Mouse (Mus musculus) activated CD4-positive, CD25-positive, alpha-beta regulatory T cell, adult 4 months (primary cell): ENCODE measurements around the gene N4bp2. TPM values are rescaled to one million over a fixed set of nuclear protein-coding genes. Genes with fewer than 3 reads are reported as not detected.
"Not testable (repeated sequence)": the region's sequence is repeated elsewhere in the genome, so short reads cannot be mapped to it uniquely, and the experiment has no call there.

Source experiments
- ATAC-seq: one replicate; pipeline ENCODE4 v1.8.0; 2017
- polyA plus RNA-seq, 2 experiments: library from polyadenylated mRNA; unstranded; fragments of 100-300 nt; shearing (Covaris generic); gene quantifications; one replicate each; pipeline ENCODE4 v1.2.1; 2017

Gene N4bp2
- 10 to 100 TPM in 1 of 2 experiments, 1 to 10 TPM in 1; 7.8 to 15.6 TPM for polyA plus RNA-seq

DNA sequence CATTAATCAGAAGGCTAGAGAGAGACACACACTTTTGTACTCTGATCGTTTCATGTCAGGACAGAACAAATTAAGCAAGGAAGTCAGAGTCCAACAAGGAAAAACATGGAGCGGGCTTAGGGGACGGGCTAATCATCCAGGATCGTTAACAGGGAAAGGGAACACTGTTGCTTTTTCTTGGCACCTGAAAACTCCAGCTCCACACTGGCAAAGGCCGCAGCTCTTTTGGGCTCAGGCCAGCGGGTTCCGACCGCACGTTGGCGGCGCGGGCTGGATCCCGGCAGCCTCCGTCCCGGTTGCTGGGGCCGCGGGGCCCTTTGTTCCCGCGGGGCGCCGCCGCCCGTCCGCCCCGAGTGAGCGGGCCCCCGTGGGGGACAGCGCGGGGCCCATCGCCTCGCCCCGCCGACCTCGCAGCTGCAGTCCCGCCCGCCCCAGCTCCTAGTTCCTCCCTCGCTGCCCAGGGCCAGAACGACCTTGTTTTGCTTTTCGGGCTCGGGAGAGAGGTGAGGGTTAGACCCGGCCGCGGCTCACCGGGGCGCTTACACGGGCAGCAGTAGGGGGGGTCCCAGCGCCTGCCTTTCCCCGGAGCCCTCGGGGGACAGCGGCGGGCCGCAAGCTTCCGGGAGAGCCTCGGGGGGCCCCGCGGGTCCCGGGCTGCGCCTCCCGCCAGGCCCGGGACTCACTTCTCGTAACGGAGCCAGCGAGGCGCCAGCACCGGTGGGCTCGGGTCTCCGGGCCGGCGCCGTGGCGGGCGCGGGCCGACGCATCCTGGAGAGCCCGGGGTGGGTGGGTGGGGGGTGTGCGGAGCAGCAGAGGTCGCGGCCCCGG is at the start of gene N4bp2:
TSS of gene N4bp2 (plus strand) at position 434 of the 828 bp plus-strand sequence.
- no peak for ATAC-seq

DNA sequence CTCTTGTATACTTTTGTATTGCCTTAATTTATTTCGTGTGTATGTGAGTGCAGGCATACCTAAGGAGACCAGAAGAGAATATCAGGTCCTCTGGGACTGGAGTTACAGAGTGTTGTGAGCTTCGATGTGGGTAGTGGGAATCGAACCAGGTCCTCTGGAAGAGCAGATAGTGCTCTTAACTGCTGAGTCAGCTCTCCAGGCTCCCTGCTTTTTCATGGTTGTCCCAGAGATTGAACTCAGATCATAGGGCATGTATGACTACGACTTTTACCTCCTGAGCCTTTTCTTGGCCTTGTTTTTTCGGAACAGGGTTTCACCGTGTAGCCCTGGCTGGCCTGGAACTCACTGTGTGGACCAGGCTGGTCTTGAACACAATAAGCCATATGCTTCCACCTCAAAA is 48.2 kb upstream of the N4bp2 start:
- ATAC-seq: no peak

DNA sequence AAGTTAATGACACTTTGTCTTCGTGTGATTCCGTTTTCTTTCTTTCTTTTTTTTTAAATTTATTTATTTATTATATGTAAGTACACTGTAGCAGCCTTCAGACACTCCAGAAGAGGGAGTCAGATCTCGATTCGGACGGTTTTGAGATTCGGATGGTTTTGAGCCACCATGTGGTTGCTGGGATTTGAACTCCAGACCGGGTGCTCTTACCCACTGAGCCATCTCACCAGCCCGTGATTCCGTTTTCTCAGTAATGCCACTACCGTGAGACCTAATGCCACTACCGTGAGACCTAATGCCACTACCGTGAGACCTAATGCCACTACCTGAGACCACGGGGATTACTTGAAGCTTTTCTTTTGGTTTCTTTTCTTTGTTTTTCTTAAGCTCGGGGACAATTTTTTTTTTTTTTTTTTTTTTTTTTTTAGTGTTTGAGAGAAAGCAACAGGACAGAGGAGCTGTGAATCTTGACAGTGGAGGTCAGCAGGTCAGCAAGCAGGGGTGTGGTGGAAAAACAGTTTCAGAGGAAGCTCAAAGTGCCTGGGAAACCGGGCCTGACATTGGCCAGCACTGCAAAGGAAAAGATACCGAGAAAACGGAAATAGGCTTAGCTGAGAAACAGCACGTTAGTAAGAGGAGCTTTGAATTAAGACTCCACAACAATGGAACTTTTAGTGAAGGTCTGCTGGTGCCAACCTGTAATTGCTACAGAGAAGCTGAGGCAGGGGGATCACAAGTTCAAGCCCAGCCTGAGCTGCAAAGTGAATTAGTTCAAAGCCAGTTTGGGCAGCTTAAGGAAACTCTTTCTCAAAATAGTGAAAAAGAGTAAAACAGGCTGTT is 46.0 kb upstream of the N4bp2 start:
- no peak for ATAC-seq

DNA sequence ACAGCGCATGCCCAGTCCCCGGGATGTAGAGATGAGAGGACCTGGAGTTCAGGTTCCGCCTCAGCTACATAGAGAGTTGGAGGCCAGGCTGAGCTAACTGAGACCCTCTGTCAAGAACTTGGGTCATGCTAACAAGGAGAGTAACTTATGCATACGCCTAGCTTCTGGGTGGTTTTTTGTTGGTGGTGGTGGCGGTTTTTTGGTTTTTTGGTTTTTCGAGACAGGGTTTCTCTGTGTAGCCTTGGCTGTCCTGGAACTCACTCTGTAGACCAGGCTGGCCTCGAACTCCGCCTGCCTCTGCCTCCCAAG is 45.5 kb upstream of the N4bp2 start:
- not testable (repeated sequence) for ATAC-seq

DNA sequence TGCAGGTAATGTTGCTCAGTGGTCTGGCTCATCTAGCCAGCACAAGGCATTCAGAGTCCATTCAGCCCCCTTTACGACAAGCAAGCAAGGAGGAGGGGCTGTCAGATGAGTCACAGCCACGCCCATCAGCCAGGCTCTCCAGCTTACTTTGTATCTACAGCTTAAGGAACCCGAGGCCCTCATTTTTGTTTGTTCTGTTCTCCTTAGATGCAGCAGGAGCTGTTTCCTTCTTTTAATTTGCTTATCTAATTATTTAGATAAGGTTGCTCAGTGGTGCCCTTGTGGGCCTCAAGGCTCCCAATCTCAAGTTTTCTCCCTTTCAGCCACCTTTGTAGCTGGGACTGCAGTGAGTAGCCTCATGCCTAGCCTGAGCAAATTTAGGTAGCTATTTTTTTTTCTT is 45.0 kb upstream of the N4bp2 start:
- no peak for ATAC-seq

DNA sequence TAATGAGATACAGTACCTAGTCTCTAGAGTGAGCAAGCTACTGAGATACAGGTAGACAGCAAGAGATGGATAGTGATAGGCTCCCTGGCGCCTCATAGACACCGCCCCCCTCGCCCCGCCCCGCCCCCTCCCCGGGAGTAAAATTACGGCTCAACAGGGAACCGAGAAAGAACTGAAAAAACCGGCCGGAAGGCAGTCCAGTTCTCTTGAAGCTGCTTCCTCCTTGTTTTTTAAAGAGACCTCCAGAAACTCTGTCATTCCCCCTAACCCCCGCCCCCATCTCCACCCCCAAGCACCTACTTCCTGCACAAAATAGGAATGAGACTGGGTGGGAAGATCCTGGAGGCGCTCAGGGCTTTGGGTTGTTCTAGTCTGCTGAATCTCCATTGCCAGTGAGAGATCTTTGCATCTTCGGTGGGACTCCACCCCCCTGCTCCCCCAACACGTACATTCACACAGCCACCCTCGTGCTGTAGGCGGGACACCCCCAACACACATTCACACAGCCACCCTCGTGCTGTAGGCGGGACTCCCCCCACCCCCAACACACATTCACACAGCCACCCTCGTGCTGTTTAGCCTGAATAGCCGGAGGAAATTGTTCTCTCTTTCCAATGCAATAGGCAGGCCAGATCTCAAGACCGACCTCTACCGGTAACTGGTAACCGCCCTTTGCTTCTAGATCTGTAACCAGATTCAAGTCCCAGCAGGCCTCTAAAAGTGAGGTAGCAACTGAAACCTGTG is 38.8 kb upstream of the N4bp2 start:
- peak; percentile 84 for ATAC-seq

DNA sequence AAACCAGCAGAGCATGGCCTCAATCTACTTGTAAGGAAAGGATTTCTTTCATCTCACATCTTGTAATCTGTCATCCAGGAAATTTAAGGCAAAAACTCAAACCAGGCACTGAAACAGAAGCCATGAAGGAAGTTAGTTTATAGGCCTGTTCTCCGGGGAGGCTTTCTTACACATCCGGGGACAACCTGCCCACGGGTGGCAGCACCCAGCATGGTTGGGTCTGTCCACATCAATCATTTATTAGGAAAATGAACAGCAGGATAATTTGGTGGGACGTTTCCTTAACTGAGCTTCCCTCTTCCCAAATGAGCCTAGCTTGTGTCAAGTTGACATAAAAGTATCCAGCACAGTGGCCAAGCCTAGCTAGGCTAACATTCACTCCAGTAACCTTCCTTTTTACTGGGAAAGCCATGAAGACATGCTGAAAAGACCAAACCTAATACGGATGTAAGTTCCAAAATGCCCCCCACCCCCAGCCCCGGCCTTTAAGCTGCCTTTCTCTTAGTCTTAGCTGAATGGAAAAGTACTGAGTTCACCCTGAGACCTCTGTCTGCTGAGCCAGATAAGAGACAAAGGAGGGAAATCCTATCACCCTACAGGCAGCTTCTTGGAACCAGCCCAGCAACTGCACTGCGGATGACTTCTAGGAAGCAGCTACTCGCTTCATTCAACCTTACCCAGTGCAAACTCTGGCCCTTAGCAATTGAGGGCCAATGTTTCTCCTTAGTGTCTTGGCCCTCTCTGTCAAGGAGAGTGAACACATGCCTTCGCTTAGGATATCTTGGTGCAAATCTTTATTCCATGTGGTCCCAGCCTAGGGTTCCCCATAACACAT is 31.9 kb upstream of the N4bp2 start:
- no peak for ATAC-seq

DNA sequence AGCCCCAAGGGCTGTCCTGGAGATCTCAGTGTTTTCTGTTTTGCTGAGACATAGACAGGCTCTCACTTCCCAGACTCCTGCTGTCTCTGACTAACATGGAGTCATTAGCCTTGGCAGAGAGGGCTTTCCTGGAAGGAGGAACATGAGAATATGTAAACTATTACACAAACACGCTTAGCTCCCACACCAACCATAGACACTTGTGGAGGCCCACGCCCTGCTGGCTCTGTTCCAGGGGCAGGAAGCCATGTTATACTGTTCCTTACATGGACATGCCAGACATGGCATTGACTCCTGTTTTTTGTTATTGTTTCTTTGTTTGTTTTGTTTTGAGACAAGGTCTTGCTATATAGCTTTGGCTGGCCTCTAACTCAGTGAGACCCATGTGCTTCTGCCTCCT is 27.7 kb upstream of the N4bp2 start:
- no peak for ATAC-seq

DNA sequence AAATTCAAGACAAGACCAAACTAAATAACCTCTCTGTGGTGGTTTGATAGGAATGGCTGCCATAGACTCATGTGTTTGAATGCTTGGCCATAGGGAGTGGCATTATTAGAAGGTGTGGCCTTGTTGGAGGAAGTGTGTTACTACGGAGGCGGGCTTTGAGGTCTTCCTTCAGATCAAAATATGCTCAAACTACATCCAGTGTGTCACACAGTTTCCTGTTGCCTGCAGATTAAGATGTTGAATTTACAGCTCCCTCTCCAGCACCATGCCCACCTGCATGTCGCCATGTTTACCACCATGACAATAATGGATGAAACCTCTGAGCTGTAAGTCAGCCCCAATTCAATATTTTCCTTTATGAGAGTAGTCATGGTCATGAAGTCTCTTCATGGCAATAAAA is 24.0 kb upstream of the N4bp2 start:
- ATAC-seq: no peak

DNA sequence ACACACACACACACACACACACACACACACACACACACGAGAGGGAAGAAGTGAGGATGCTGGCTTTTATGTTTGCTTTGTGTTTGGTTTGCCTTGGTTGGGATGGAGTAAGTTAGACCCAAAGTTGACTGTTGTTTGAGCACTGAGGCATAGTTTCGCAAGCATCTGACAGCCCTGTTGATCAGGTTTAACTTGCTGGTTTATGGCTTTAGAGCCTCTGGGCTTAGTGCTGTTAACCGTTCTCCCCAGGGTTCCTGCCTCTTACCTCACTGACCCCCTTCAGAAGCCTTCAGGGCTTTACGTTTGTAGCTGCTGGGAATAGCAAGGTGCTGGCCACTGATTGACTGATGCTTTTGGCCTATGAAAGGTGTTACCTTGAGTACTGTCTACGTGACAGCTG is 16.4 kb upstream of the N4bp2 start:
- ATAC-seq: no peak

DNA sequence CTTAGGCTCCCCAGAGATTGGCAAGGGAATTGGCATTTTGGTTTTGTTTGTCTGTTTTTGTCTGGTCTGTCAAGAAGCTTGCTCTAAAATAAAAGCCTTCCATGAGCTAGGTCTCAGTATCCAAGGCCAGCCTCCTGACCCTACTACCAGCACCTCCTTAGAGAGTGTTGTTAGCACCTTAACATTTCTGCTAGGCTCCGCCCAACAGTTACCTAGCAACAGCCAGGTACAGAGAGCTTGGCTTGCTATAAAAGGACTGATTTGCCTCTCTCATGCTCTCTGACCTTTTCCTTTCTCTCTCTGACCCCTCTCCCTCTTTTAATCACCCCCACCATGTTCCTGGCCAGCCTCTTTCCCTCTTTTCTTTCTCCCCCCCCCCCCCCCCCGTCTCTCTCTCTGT is 14.9 kb upstream of the N4bp2 start:
- ATAC-seq: no peak

DNA sequence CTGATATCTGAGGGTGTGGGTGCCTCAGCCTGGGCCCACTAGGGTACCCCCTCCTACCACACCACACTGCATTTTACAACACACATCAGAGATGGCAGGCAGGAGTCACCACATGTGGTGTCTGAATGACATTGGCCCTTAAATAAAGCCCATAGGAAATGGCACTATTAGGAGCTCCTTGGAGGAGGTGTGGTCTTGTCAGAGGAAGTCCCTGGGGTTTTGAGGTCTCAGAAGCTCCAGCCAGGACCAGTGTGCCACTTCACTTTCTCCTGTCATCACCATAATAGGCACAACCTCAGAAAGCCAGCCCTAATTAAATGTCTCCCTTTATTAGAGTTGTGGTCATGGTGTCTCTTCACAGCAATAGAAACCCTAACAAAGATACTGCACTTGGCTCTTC is 14.4 kb upstream of the N4bp2 start:
- no peak for ATAC-seq

DNA sequence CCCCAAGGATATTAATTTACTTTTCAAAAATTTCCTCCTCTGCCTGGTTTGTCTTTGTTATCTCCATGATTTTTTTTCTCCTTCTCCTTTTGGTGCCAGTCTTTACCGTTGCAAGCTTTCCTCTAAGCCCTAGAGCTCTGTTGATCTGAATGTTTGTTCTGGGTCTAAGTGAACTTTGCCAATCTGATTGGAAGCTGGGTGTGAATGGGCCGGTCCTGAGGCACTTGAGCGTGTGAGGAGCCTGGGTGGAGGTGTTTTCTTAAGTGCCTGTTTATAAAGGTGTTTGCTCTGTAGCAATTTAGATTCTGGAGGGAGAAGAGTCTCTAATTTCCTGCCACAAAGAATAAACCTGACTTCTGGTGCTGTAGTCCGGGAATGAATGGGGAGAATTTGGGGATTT is 11.3 kb upstream of the N4bp2 start:
- ATAC-seq: no peak

DNA sequence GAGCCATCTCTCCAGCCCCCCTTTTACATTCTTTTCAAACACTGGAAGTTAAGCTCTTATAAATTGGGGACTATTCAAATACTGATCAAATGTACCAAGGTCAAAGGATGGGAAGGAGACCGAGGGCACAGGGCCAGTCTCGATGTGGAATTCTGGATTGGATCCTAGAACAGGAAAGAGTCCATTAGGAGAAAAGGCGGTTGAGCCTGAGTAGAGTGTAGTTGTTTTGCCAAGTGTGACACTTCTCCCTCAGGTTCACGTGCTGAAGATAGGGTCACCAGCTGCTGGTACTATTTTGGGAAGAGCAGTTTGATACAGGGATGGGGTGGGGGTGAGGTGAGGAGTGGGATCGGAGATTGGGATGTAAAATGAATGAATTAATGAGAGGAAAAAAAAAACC is 7.5 kb upstream of the N4bp2 start:
- no peak for ATAC-seq

DNA sequence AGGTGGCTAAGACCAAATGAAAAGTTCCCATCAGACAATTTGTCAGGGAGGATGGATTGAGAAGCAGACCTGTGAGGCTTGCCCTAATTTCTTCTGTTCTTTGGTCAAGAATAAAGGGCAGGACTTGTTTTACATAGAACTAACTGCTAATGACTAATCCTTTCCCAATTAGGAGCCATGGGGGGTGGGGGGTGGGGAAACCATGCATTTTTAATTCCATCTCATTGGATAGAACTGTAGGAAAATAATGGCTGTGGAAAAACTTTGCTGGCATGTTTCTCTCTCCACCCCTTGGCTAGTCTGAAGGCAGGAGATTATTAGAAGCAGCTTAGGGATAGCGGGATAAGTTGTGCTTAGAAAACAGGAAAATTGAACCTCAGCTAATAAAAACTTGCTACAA is 6.2 kb upstream of the N4bp2 start:
- no peak for ATAC-seq

DNA sequence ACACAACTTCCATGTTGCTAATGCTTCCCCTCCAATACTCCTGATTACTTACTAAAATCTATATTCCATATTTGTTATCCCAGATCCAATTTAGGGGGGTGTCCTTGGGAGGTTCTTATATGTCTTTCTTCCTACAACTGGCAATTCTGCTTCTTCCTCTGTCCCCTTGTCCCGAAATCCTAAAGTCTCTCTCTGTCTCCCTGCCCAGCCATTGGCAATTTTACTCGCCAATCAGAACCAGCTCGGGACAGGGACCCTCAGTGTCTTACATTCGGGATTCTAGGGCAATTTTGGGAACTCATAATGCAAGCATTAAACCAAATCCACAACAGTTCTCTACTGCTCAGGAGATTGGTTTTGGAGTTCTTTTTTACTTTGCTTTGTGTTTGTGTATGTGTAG is 3.3 kb upstream of the N4bp2 start:
- ATAC-seq: no peak

DNA sequence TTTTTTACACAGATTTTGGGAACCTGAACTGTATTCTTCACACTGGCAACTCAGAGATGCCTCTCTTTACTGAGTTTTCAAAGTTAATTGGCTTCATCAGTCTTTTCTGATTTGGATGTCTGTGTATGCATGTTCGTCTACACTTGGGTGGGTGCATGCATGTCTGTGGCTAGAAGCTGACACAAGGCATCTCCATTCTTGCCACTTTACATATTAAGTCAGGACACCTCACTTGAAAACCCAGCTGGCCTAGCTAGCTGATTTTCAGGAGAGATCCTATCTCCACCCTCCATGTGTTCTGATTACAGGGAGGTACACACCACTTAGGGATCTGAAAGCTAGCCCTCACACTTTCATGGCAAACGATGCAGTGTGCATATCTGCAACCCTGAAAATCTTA is 2.7 kb upstream of the N4bp2 start:
- ATAC-seq: no peak

DNA sequence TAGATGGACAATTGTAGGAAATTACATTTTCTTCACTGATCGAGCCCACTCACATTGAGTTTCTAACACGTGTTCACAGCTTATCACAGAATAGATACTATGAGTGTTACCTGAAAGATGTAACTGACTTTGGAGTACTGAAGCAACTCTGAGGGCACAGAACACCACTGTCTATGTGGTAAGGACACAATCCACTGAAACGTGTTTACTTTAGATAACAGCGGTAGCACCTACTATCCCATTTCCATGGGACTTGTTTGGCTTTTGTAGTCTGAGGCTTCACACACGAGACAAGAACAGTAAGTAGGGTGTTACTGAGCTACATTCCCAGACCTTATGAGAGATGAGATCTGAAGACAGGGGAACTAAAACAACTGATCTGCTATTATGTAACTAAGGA is 2.3 kb upstream of the N4bp2 start:
- no peak for ATAC-seq

DNA sequence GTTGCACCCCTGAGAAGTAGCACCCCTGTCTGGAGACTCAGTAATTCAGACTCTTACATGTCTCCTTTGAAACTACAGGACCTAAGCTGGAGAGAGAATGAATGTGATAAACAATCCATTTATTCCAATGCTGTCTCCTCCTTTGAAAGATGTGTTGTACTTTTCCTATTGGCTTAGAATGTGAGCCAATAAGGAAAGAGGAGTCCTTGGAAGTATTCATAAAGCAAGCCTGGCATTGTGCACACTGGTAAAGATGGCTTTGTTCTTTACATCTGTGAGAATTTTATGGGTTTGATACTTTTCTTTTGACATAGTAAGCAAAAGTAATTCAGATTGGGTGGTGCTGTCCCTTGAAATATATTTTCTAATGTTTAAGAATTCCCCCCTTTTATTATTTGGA is 1.4 kb upstream of the N4bp2 start:
- ATAC-seq: no peak

DNA sequence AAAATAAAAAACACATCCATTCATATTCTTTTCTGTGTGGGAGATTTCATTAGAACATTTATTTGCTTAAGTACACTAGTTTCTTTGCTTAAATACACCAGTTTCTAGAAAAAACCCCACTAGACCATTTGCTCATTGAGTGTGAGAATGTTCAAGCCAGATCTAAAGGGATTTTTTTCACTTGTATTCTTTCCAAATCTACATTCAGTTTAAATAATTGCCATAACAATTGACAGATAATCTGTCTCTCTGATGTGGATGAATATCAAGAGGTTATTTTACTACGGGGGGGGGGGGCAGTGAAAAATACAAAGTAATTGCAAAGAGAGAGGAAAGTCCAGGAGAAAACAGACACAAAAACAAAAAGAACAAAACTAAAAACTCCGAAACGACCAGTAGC is 635 bp upstream of the N4bp2 start:
- ATAC-seq: no peak

DNA sequence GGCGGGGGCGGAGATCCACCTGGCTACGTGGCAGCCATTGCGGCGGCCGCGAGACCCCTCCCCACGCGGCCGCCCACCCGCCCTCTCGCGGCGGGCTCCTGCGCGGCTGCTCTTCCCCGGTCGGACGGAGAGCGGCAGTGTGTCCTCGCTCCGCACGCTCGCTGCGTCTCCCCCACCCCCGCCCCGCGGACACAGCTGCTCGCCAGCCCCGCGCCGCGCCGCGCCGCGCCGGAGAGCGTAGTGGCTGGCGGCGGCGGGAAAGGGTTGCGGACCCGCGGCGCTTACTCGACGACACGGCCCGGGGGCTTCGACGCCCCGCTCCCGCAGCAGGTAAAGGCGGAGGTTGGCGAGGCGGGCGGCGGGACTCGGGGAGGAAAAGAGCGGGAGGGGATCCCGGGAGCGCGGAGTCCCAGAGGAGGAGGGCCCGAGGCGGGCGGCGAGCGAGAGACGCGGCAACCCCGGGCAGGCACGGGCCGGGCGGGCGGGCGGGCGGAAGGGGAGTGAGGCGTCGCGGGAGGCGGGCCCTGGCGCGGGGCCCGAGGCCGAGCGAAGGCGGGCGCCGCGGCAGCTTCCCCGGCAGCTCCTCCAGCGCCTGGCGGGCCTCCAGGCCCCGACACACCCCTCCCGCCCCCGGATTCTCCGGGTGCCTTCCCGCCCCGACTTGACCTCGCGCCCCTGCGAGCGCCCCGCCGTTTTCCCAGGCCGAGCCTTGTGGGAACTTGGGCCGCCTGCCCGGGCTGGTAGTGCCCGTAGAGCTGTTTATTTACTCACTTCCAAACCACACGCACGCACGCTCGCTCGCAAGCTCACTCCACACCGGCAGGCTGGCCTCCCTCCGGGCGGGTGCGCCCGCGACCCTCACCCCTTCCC is 830 bp downstream of the N4bp2 start:
- ATAC-seq: peak; percentile 30
